Mouse (Mus musculus) limb, embryonic 10.5 days (tissue): ENCODE measurements at regions not wholly inside any gene's neighbourhood (a gene's known extent, or its start where the extent isn't known, plus 50 kb on each side); places are given as distances from the start of the nearest gene placed in this dataset.

Source experiments
- DNase-seq: peaks from one replicate; pipeline ENCODE4 v3.0.0-alpha.2; 2017; ENCODE audit warnings: low spot score
- H3K27ac ChIP-seq: fragments of 300-500 bp; sonication (generic); 2 replicates; pipeline ENCODE4 v1.5.1; 2016; ENCODE audit warnings: mild to moderate bottlenecking
- H3K27me3 ChIP-seq: fragments of 300-500 bp; sonication (generic); 2 replicates; pipeline ENCODE4 v1.6.1; 2016; ENCODE audit warnings: low read depth, mild to moderate bottlenecking; ENCODE audit not compliant: poor library complexity, severe bottlenecking
- H3K36me3 ChIP-seq: fragments of 300-500 bp; sonication (generic); 2 replicates; pipeline ENCODE4 v1.6.1; 2016; ENCODE audit warnings: mild to moderate bottlenecking, moderate library complexity
- H3K4me1 ChIP-seq: fragments of 300-500 bp; sonication (generic); 2 replicates; pipeline ENCODE4 v1.6.1; 2016
- H3K4me3 ChIP-seq: fragments of 300-500 bp; sonication (generic); 2 replicates; pipeline ENCODE4 v1.5.1; 2016; ENCODE audit warnings: mild to moderate bottlenecking, moderate library complexity
- H3K9me3 ChIP-seq: fragments of 300-500 bp; sonication (generic); replicated peaks from 2 replicates; pipeline ENCODE4 v1.6.1; 2016; ENCODE audit warnings: mild to moderate bottlenecking
- WGBS: fragments of 180-500 bp; shearing (Covaris S2); methylation state at CpG from one replicate; pipeline ENCODE4 v1.1.7; 2016; 5-methylcytosine and 5-hydroxymethylcytosine counted together

DNA sequence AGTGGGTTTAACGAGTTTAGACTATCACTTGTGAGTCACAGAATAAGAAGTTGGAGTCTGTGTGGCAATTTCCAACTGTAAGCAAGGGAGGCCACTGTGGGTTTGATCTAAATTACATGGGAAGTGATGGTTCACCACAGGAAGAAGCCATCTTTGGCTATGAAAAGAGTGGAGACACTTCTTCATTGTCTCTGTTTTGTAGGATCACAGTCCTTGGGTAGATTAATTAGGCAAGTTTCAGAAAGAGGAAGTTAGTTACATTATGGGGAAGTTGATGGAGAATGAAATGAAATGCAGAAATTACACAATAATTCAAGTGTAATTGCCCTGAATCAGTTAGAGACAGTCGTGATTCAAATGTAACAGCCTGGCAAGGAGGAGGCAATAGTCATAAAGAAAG lies 160.3 kb upstream of the Tbc1d2b start:
- H3K36me3 ChIP-seq: no peaks in the 10 kb centered on the region
- H3K27me3 ChIP-seq: no peaks in the 10 kb centered on the region
- H3K4me3 ChIP-seq: no peak overlapping the region
- no peak overlapping the region for H3K27ac ChIP-seq
- no peaks in the 10 kb centered on the region for H3K9me3 ChIP-seq
- 79% methylated on average over 2 of the region's 2 CpGs for WGBS
- DNase-seq: no peak
- no peaks in the 10 kb centered on the region for H3K4me1 ChIP-seq

DNA sequence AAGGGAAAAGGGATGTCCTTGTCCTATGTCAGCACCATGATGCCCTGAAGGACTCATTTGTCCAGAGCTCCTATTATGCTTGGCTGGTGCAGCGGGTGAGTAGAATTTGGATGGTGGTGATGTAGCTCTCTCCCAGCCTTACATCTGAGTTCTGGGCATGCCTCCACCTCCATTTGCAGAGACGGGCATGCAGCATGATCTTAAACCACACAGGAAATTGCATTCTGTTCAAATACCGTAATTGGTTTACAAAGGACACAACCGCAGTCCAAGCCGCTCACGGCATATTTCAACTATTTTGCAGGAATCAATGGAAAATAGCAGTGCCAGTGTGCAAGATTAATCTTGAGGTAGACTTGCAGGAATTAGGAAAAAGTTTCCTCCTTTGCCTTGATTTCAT lies 151.1 kb upstream of the Tbc1d2b start:
- Histone ChIP-seq H3K9me3 (no peaks in the 10 kb centered on the region), H3K4me3 (no peak overlapping the region), H3K27me3 (no peaks in the 10 kb centered on the region), H3K4me1 (no peaks in the 10 kb centered on the region), H3K36me3 (no peaks in the 10 kb centered on the region), H3K27ac (no peak overlapping the region)
- 92% methylated on average over 6 of the region's 6 CpGs for WGBS
- no peak for DNase-seq

DNA sequence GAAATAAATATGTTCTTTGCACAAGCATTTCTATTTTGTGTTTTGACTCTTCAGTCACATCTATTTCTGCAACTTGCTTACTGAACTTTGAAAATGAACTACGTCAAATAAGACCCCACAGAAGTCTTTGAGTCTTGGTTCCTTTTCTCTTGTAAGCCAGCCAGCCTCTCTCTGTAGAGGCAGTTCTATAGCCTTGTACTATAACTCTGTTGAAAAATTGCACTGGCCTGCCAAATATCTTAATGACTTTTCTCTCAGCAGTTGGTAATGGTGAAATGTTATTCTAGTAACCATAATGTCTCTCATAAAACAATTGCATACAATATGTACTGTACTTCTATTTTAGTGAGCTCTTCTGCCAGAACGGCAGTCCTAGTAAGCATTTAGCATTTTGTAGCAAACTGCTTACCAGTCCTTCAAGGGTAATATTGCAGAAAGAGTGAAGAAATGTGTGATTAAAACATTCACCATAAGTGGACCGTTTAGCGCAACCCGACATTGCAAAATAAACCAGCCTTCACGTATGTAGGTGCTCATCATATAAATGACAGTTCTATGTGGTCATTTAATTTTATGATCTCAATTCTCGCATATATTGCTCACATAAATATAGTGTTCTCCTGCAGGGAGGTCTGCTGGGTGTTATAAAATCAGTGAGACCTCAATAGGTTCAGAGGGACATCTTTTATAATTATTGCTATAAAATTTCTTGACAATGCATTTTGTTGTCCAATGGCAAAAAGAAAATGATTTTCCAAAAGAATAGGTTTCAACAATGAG lies 149.3 kb upstream of the Tbc1d2b start:
- H3K27me3 ChIP-seq: no peaks in the 10 kb centered on the region
- H3K4me3 ChIP-seq: no peak overlapping the region
- no peaks in the 10 kb centered on the region for H3K36me3 ChIP-seq
- WGBS: 94% methylated on average over 7 of the region's 7 CpGs
- no peak overlapping the region for H3K27ac ChIP-seq
- no peak for DNase-seq
- no peaks in the 10 kb centered on the region for H3K4me1 ChIP-seq
- H3K9me3 ChIP-seq: no peaks in the 10 kb centered on the region

DNA sequence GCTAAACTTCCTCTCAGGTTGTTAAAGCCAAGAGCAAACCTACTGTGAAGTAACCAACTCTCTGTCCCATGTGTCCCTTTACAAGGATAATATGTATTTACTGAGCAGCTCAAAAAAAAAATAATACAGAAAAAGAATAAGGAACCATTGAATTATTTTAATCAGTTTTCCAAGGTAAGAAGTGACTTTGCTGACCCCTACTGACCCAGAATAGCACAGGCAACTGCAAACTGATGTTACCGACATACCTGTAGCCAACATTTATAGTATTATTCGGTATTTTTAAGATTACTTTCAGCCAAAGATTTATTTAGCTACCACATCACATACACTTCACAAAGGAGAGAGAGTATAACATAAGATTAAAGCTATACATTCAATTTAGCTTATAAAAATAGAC lies 138.2 kb upstream of the Tbc1d2b start:
- no peaks in the 10 kb centered on the region for H3K27me3 ChIP-seq
- H3K27ac ChIP-seq: no peak overlapping the region
- H3K9me3 ChIP-seq: no peaks in the 10 kb centered on the region
- no peak for DNase-seq
- WGBS: 76% methylated on average over 2 of the region's 2 CpGs
- H3K4me3 ChIP-seq: no peak overlapping the region
- no peaks in the 10 kb centered on the region for H3K4me1 ChIP-seq
- no peaks in the 10 kb centered on the region for H3K36me3 ChIP-seq

DNA sequence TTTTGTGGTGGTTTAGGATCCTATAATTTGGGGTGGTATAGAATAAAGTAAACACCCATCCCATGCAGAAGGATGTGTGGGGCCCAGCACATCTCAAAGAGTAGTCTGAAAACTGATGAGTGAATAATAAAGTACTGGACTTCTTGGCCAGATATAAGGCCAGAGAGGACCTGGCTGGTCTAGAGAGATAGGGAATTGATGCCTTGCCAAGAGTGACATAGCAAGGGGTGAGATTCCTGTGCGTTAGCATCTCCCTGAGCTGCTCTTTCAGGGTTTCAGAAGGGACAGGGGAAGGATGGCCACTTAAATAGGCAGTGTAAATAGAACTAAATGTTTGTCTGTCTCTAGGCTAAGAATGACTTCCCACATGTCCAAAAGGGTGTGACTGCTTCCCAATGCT lies 137.0 kb upstream of the Tbc1d2b start:
- Histone ChIP-seq H3K4me1 (no peaks in the 10 kb centered on the region), H3K27me3 (no peaks in the 10 kb centered on the region), H3K27ac (no peak overlapping the region), H3K9me3 (no peaks in the 10 kb centered on the region), H3K36me3 (no peaks in the 10 kb centered on the region), H3K4me3 (no peak overlapping the region)
- DNase-seq: no peak
- 74% methylated on average over 1 of the region's 1 CpGs for WGBS

DNA sequence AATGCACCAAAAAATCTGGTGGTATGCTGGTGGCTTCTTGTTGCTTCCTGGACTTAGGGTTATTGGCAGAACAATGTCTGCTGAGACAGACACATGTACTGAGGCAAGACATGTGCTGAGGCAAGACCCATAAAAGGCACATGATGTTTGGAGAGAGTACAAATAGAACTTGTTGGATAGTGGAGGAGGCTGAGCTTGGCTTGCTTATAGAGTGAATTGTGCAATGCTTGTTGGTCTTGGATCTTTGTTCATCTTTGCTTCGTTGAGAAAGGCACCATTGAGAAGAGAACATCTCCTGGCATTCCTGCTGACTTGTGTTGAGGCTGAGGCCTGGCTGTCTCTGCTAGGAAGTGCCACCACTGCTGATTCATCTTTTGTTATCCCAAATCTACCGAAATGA lies 117.8 kb upstream of the Tbc1d2b start:
- no peaks in the 10 kb centered on the region for H3K27me3 ChIP-seq
- H3K27ac ChIP-seq: no peak overlapping the region
- H3K4me1 ChIP-seq: no peaks in the 10 kb centered on the region
- H3K9me3 ChIP-seq: no peaks in the 10 kb centered on the region
- H3K36me3 ChIP-seq: no peaks in the 10 kb centered on the region
- DNase-seq: no peak
- H3K4me3 ChIP-seq: no peak overlapping the region
- WGBS: 68% methylated on average over 2 of the region's 2 CpGs

DNA sequence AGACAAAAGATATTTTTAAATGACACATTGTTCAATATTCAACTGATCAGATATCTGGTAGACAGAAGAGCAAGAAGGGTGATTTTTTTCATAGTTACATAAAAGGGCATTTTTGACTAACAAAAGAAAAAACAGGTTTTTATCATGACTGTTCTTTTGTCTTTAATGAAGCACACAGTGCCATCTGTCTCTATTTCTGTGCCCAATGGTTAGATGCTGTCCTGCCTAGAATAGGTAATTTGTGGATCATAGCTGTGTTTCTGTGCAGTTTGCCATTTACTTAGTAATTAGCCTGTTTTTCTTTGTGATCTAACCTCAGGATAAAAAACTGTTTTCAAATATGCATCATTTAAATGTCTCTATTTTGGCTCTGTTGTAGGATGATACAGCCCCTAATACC lies 114.4 kb upstream of the Tbc1d2b start:
- no peaks in the 10 kb centered on the region for H3K36me3 ChIP-seq
- no peak for DNase-seq
- H3K27ac ChIP-seq: no peak overlapping the region
- H3K27me3 ChIP-seq: no peaks in the 10 kb centered on the region
- H3K9me3 ChIP-seq: no peaks in the 10 kb centered on the region
- no peaks in the 10 kb centered on the region for H3K4me1 ChIP-seq
- H3K4me3 ChIP-seq: no peak overlapping the region

DNA sequence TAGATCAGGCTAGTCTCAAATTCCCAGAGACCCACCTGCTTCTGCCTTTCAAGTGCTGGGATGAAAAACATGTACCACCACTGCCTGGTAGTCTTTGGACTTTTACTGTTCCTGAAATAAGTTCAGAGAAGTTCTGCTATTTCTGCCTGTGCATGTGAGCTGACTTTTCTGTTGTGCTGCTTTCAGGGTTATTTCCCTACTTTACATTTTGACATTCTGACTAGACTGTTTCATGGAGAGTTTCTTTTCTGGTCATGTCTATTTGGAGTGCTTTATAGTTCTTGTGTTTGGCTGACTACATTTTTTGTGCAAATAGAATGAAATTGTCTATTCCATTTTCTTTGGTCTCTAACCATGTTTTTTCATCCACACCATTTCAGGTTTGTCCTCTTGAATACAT lies 109.5 kb upstream of the Tbc1d2b start:
- Histone ChIP-seq H3K36me3 (no peaks in the 10 kb centered on the region), H3K4me1 (no peaks in the 10 kb centered on the region), H3K27me3 (no peaks in the 10 kb centered on the region), H3K4me3 (no peak overlapping the region), H3K9me3 (no peaks in the 10 kb centered on the region), H3K27ac (no peak overlapping the region)
- no peak for DNase-seq

DNA sequence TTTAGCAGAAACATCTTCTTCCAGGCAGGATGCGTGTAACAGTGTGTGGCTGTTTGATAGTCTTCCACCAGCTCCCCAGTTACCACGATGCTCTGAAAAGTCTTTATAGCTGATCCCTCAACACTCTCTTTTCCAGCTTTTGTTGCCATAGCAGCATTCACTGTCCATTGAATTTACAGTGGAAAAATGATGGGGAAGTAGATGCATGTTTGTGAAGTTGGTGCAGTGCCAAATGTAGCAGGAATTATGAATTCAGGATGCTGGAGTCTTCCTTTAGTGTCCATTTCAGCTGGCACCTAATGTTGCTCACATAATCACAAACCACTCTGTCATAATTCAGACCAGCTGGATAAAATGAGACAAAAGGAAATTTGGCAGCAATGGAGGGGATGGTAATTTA lies 99.0 kb upstream of the Tbc1d2b start:
- H3K36me3 ChIP-seq: no peaks in the 10 kb centered on the region
- H3K4me1 ChIP-seq: no peaks in the 10 kb centered on the region
- H3K27ac ChIP-seq: no peak overlapping the region
- no peaks in the 10 kb centered on the region for H3K27me3 ChIP-seq
- no peak for DNase-seq
- H3K9me3 ChIP-seq: no peaks in the 10 kb centered on the region
- WGBS: 92% methylated on average over 2 of the region's 2 CpGs
- H3K4me3 ChIP-seq: no peak overlapping the region

DNA sequence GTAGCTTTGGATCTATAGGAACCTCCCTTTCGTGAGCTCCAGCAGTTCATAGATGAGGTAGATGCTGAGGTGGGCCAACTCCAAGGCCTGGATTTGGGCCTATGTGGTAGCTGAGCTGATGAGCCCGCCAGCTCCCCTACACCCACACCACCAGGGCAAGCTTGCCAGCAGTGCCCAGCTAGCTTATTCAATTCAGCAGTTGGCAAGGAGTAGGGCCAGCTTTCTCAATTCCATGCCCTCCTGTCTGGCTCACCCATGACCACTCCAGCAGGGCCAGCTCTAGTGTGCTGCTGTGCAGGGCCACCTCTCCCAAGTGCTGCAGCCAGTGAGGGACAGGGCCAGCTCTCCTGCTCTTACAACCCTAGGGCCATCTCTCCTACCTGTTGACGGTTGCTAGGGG lies 97.1 kb upstream of the Tbc1d2b start:
- H3K4me1 ChIP-seq: no peaks in the 10 kb centered on the region
- no peak overlapping the region for H3K27ac ChIP-seq
- H3K27me3 ChIP-seq: no peaks in the 10 kb centered on the region
- H3K36me3 ChIP-seq: no peaks in the 10 kb centered on the region
- H3K4me3 ChIP-seq: no peak overlapping the region
- peak; percentile 29 for DNase-seq
- 80% methylated on average over 3 of the region's 3 CpGs for WGBS
- no peaks in the 10 kb centered on the region for H3K9me3 ChIP-seq

DNA sequence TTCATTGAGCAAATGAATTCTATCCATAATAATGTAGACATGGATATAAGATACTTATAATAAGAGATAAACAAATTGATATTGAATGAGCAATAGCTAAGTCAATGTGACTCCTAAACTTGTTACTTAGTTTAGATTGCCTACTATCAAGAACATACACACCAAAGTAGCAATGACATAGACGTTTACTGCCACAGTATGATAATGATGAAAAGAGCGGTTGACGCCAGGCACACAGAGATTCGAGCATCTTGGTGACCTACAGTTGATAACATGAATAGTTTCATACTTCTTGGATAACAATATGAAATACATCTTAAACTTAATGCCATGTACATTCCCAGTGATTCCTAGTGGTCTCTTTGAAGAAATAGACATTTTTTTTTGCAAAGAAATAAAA lies 55.9 kb upstream of the Tbc1d2b start:
- no peak for DNase-seq
- 90% methylated on average over 4 of the region's 4 CpGs for WGBS
- H3K36me3 ChIP-seq: no peaks in the 10 kb centered on the region
- H3K27ac ChIP-seq: no peak overlapping the region
- no peaks in the 10 kb centered on the region for H3K27me3 ChIP-seq
- no peak overlapping the region for H3K4me3 ChIP-seq
- no peaks in the 10 kb centered on the region for H3K9me3 ChIP-seq
- no peaks in the 10 kb centered on the region for H3K4me1 ChIP-seq
